Mouse (Mus musculus) lung, adult 2 months (tissue): ENCODE results near the gene Gm5169. TPM values are rescaled to one million over a fixed set of nuclear protein-coding genes. Genes with fewer than 3 reads are reported as not detected.
"Not testable (repeated sequence)": the region's sequence is repeated elsewhere in the genome, so short reads cannot be mapped to it uniquely, and the experiment has no call there.

Source experiments
- DNase-seq: peaks from one replicate; pipeline ENCODE4 v3.0.0; 2022
- H3K4me1 ChIP-seq: fragments of 200-500 bp; 2 replicates; pipeline ENCODE4 v1.6.1; 2011; ENCODE audit warnings: low read length; ENCODE audit not compliant: control insufficient read depth, insufficient read depth
- H3K4me3 ChIP-seq: fragments of 200-500 bp; replicated peaks from 2 replicates; pipeline ENCODE3; 2011; ENCODE audit warnings: low read depth, mild to moderate bottlenecking, control low read depth, low read length; ENCODE audit errors: extremely low read depth
- WGBS: fragments of 180-500 bp; shearing (Covaris S2); methylation state at CpG from one replicate; pipeline ENCODE4 v1.1.7; 2018; 5-methylcytosine and 5-hydroxymethylcytosine counted together
- polyA plus RNA-seq: library from polyadenylated mRNA; depleted of rRNA; stranded (reverse); fragments of >200 nt; gene quantifications from 2 replicates; pipeline ENCODE4 v1.2.3, GENCODE M21; 2012; rRNA removed

The Gm5169 gene
- not detected in 2 replicates for polyA plus RNA-seq

- H3K4me3 ChIP-seq, H3K4me1 ChIP-seq, DNase-seq: not testable (repeated sequence)
- WGBS = 94% methylated on average over 2 of the region's 6 CpGs
These were observed at the start of gene Gm5169 for GRCm38 (mm10) chrX:25301355-25301754. TSS of gene Gm5169 (minus strand) at chrX:25301455.

- not testable (repeated sequence) for H3K4me3 ChIP-seq, DNase-seq, H3K4me1 ChIP-seq
- WGBS = 90% methylated on average over 15 of the region's 15 CpGs
These were observed 46.2 kb upstream of the Gm5169 start for GRCm38 (mm10) chrX:25347424-25347823.
